Mouse (Mus musculus): ENCODE data around the gene 1810043G02Rik. TPM values are rescaled to one million over a fixed set of nuclear protein-coding genes. Genes with fewer than 3 reads are reported as not detected.
A peak's percentile ranks its signal among the peaks of the same experiment; 100 is the strongest.
"Not testable (repeated sequence)": the region's sequence is repeated elsewhere in the genome, so short reads cannot be mapped to it uniquely, and the experiment has no call there.

Gene 1810043G02Rik
- total RNA-seq (2021) = 10 to 100 TPM; 35.2 to 37.4 TPM
- long read RNA-seq, experiment 1, partial matches to known transcripts = 2 of 16 reads
- long read RNA-seq, experiment 1, other reads (novel, unspliced or antisense) = 14 of 16 reads
- long read RNA-seq, experiment 2, partial matches to known transcripts = 1 of 16 reads
- long read RNA-seq, experiment 2, other reads (novel, unspliced or antisense) = 14 of 16 reads

DNA sequence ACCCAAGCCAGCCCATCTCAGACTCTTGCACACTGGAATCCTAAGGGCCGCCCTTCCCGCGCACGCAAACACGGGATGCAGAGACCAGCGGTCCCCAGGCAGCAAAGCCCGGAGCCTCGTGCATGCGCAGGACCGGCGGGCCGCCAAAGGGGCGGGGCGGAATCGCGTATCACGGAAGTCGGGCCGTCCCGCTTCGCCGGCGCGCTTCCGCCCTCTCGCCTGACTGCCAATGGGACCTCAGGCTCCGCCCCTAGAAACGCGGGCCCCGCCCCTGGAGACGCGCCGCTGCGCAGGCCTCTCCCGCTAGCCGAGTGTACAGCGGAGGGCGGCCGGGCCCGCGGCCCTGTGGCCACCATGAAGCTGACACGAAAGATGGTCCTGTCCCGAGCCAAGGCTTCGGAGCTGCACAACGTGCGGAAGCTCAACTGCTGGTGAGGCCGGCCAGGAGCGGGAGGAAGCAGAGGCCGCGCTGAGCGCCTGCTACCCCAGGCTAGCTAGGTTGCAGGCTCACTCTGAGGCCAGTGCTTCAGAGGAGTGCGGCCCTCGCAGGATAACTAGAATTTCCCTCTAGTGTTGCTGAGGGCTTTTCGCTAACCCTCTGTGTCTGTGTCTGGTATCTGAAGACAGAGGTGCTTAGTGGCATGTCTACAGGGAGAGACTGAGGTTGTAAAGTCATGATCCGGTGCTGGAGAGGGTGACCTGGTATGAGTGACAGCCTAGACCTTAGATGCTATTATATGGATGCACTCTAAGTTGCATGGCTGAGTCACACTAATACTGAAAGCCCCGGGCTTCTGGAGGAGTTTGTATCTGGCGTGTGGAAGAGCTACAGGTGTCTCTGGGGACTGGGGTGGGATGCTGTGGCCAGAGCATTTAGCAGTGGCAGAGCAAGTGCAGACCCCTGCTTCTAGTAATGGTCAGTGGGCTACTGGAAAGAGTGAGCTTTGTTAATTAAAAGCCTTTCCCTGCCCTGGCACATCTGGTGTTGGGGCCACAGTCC lies at the start of gene 1810043G02Rik:
Gene 1810043G02Rik, plus strand, starts transcription at position 174 of the 1,000 bp plus-strand sequence.
- peak; percentile 99 for DNase-seq (ENCODE audit: low spot score in 2 of 2)

DNA sequence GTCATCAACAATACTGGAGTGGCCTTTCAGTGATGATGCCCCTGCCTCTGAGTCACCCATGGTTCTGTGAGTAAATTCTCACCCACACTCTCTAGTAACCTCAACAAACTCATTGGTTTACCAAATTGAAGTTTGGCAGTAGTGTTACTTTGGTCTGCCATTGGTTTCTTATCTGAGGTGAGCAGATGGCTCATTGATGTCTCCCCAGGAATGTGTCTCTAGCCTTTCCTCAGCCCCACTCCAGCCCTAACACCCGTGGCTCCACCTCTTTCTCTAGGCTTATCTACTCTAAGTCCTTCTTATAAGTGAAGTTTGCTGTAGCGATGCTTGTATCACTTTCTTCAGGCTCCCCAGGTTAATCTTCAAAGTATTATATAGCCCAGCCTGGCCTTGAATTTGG lies 38.6 kb upstream of the 1810043G02Rik start:
- no peak for DNase-seq (ENCODE audit: low spot score in 2 of 2)

- DNase-seq (ENCODE audit: low spot score in 2 of 2) = not testable (repeated sequence)
Observed at GRCm38 (mm10) chr10:77950468-77950867, 27.9 kb upstream of the 1810043G02Rik start.

GRCm38 (mm10) chr10:77962725-77963124 lies 15.6 kb upstream of the 1810043G02Rik start:
- DNase-seq (ENCODE audit: low spot score in 2 of 2) = no peak

DNA sequence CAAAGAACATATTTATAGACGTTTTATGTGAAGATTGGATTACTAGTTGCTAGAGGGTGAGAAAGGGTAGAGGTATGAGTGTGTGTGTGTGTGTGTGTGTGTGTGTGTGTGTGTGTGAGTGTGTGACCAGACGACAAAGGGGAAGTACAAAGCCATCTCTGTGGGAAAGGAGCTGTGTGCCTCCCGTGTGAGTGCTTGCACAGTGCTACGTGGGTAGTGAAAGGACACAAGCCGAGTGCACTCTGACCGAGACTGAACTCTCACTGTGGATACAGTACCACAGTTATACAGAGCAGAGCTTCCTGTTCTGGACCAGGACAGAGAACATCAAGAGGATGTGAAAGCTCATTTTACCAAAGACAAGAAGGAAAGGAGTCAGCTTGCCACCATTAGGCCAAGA lies 14.4 kb upstream of the 1810043G02Rik start:
- DNase-seq (ENCODE audit: low spot score in 2 of 2) = no peak

DNA sequence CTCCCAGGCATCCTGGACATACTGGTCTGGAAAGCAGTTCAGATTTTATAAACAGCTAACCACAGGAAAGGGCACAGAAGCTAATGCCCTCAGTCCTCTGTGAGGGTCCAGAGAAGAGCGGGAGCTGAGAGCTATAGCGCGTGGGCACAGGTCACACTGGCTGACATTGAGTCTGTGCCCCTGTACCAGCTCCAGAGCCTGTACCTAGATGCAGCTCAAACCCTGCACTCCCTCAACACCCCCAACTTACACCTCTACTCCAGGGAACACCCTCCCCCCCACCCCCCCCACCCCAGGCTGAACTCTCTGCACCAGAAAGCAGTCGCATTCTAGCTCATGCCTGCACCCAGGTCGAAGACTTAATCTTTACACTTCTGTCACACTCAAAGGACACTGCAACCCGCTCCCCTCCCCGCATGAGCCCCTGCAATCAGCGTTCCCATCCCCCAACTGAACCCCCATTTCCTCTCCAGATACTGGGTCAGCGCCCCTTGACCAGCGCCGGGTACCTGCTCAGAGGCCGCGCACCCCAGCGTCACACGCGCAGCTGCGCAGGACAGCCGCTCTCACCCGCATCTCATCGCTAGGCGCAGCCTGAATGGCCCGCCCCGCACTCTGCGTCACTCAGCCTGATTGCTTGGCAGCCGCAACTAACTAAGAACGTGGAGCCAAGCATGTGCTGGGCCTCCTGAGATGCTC lies 8.9 kb upstream of the 1810043G02Rik start:
- DNase-seq (ENCODE audit: low spot score in 2 of 2) = peak in 1 of 2 experiments; percentile 50

- DNase-seq (ENCODE audit: low spot score in 2 of 2) = no peak
Observed at GRCm38 (mm10) chr10:77969973-77970325, 8.4 kb upstream of the 1810043G02Rik start.

DNA sequence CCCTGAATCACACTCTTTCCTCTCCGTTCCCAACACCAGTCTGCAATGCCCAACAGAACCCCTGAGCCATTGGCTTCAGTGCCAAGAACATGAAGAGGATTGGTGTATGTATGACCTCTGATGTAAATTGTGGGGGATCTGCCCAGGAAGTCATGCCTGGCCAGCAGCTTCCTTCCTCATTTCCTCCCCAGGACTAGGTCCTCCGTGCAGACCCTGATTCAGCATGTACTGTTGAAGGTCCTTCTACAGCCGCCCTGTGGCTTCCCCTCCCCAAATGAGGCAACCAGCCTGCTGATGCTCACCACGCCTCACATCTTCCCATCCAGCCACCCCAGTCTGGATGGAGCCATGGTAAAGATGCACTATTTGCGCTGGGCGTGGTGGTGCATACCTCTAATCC lies 7.8 kb upstream of the 1810043G02Rik start, which contains the start of gene Trpm2:
Gene Trpm2, minus strand, starts transcription at position 83 of the 400 bp plus-strand sequence.
- DNase-seq (ENCODE audit: low spot score in 2 of 2) = no peak

GRCm38 (mm10) chr10:77971191-77971590 lies 7.1 kb upstream of the 1810043G02Rik start:
- DNase-seq (ENCODE audit: low spot score in 2 of 2) = no peak

- no peak for DNase-seq (ENCODE audit: low spot score in 2 of 2)
Observed at GRCm38 (mm10) chr10:77971709-77972553, 6.4 kb upstream of the 1810043G02Rik start.

DNA sequence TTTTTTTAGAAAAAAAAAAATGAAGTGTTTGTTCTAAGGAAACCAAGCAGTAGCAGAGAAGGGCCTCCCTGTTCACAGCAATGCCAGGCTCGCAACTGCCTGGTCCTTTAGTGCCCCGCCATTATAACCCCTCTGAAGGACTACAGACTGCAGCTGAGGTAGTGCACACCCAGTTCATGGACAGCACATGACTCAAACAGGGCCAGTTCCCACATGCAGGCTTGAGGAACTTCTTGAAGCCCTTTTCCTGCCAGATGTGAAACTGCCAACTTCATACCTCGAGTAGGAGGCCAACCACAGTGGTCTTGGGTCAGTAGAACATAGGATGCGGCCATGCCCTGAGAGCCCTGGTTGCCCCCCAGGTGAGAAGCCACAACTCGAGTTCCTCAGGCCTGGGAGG lies 4.0 kb upstream of the 1810043G02Rik start:
- no peak for DNase-seq (ENCODE audit: low spot score in 2 of 2)

DNA sequence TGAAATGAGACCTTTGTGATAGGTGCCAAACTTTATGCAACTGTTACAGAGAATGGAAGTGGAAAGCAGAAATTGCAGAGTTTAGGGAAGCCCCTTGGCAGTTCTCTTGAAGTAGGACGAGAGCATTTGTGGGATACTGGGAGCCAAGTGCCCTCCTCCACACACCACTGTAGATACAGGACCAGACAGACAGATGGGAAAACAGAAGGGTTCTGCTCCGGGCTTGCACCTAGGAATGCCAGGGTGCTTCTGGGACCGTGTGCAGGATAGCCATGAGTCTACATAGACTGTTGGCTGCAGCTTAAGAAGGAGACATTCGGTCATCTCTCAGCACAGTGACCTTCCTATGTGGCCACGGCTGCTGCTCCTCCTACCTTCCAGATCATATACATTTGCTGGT lies 3.5 kb upstream of the 1810043G02Rik start:
- DNase-seq (ENCODE audit: low spot score in 2 of 2) = no peak

GRCm38 (mm10) chr10:77975653-77976052 lies 2.7 kb upstream of the 1810043G02Rik start:
- no peak for DNase-seq (ENCODE audit: low spot score in 2 of 2)

DNA sequence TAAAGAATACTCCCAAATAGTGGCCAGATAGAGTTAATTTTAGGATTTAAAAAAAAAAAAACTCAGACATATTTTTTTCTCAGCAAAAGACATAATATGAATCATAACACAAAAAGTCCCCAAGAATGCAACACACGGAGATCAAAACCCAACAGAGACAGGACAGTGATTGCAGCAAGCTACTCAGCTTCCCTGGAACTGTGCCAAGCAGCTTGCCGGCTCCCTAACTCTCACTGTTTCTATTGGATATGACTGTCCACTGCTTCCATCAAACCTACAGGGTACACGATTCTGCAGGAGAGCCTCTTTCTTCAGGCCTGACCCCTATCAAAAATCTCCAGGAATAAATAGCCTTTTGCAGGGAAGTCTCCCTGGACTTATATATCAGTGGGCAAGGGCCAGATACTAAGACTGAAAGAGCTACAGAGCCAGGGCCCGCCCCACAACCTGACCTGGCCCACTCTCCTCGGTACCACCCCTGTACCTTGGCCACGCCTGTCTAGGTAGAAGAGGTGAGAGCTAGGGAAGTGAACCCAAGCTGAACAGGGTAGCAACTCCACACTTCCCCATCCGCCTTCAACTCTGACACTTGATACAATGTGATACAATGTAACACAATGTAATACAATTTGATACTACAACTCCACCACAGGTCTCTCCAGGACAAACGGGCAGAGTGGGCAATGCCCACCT lies 1.7 kb upstream of the 1810043G02Rik start:
- DNase-seq (ENCODE audit: low spot score in 2 of 2) = no peak

DNA sequence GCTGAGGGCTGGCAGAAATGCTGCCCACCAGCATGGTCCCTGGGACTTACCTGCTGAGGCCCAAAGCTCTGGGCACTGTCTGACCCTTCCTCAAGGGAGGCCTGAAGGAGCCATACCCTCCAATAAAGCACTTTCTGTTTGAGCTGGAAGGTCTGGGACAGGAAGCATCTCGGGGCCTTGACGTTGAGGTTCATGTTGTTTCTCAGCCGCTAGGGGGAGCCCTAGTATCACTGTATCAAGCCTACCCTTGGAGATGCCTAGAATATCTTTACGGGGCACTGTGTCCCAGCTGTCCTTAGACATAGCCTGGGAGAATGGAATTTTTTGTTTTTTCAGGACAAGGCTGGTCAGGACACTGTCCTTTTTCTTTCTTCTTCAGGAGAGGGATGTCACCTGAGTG lies 6.3 kb downstream of the 1810043G02Rik start:
- peak; percentile 72 to 81 for DNase-seq (ENCODE audit: low spot score in 2 of 2)

GRCm38 (mm10) chr10:77985775-77986174 lies 7.5 kb downstream of the 1810043G02Rik start:
- no peak for DNase-seq (ENCODE audit: low spot score in 2 of 2)

GRCm38 (mm10) chr10:77995639-77996038 lies 17.3 kb downstream of the 1810043G02Rik start:
- DNase-seq (ENCODE audit: low spot score in 2 of 2) = no peak

GRCm38 (mm10) chr10:78000200-78000599 lies 21.9 kb downstream of the 1810043G02Rik start:
- no peak for DNase-seq (ENCODE audit: low spot score in 2 of 2)

GRCm38 (mm10) chr10:78001796-78002195 lies 23.5 kb downstream of the 1810043G02Rik start:
- DNase-seq (ENCODE audit: low spot score in 2 of 2) = peak; percentile 80 to 88

DNA sequence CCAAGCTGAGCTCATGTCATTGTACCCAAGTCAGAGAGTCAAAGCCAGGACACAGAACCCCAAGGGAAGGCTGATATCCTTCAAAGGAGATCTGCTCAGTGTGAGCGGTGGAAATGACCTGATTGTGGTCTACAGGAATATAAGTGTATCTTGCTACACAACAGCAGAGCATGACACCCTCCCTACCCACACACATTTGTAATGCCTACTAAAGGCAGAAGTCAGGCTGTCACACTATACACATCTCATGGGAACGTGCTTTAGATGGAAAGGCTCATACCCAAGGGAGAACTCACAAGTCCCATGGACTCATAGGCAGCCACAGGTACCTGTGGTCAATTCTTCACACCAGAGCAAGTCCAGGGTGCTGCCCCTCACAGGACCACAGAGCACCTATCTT lies 24.0 kb downstream of the 1810043G02Rik start:
- DNase-seq (ENCODE audit: low spot score in 2 of 2) = no peak
